In the genomic region with DNA sequence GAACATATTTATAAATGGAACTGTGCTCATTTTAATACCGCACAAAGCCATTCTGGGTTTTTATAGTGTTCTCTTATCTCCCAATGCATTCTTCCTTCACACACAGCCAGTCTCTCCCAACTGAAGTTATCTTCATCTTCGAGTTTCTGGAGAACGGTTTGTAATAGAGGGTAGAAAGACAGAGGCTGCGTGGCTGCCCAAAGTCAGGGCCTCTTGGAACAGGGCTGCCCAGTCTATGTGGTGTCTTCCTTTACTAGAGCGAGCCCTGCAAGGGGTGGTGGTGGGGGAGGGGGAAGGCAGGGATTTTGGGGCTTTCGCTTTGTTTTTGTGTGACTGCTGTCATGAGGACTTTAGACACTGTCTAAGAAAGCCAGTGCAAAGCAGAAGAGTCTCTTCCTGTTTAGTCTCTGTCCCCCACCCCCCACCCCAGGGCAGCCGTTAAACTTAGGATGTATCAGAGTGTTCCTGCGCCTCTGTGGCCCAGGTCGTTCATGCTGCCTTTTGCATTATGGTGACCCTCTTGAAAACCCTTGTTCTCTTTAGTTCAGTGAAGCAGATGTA, we compare ENCODE assay signal across 11 mouse cellular contexts. TPM values are rescaled to one million over a fixed set of nuclear protein-coding genes. Genes with fewer than 3 reads are reported as not detected.
DNase-seq lines count a peak whose midpoint lies in the region; ATAC-seq and TF ChIP-seq lines count a peak whose summit lies in the region.
"Had no signal": no experiment of that assay in that cellular context is flagged by ENCODE, and none has a peak within 500 bp of the region (broad histone marks: within the 10 kb centered on the region; RNA-seq: fewer than 3 reads in every experiment).

No protein-coding gene starts in this region.

- no peak overlapping the region for H3K4me3 ChIP-seq in intestine, embryonic 14.5 days (ENCODE audit: low read depth, low read length)
- H3K4me3 ChIP-seq in intestine, postnatal 0 days (ENCODE audit: low read depth, low read length), result no peak overlapping the region
- H3K4me3 ChIP-seq in hindbrain, embryonic 13.5 days, result no peak overlapping the region
- no peak overlapping the region for H3K4me3 ChIP-seq in liver, embryonic 16.5 days (ENCODE audit: low read depth, low read length)
- H3K4me3 ChIP-seq: embryonic facial prominence, embryonic 12.5 days; heart, adult 2 months had no signal

- H3K36me3 ChIP-seq in intestine, embryonic 14.5 days (ENCODE audit: control insufficient read depth, insufficient read depth, low read length), result no peaks in the 10 kb centered on the region
- H3K36me3 ChIP-seq in intestine, postnatal 0 days (ENCODE audit: control insufficient read depth, insufficient read depth), result no peaks in the 10 kb centered on the region
- no peaks in the 10 kb centered on the region for H3K36me3 ChIP-seq in hindbrain, embryonic 13.5 days
- H3K36me3 ChIP-seq in liver, embryonic 16.5 days (ENCODE audit: control insufficient read depth, insufficient read depth), result no peaks in the 10 kb centered on the region
- H3K36me3 ChIP-seq: embryonic facial prominence, embryonic 12.5 days had no signal

- H3K4me1 ChIP-seq in intestine, embryonic 14.5 days (replicated peaks; ENCODE audit: control insufficient read depth, insufficient read depth, low read length), result peaks cover 21% of the 10 kb centered on the region
- H3K4me1 ChIP-seq in intestine, postnatal 0 days (replicated peaks; ENCODE audit: control insufficient read depth, insufficient read depth, low read length), result no peaks in the 10 kb centered on the region
- peaks cover 12% of the 10 kb centered on the region for H3K4me1 ChIP-seq in hindbrain, embryonic 13.5 days (replicated peaks)
- H3K4me1 ChIP-seq in liver, embryonic 16.5 days (ENCODE audit: control insufficient read depth, low read depth, low read length), result no peaks in the 10 kb centered on the region; the same call in 1 of the 2 replicates
- H3K4me1 ChIP-seq: embryonic facial prominence, embryonic 12.5 days had no signal

- DNase-seq in intestine, embryonic 14.5 days (ENCODE audit: low spot score), result no peak
- peak; percentile 66 for DNase-seq in MEL-GATA-1-ER (ENCODE audit: extremely low read depth, low read depth)
- DNase-seq in kidney, adult 9 months, result no peak
- DNase-seq in urinary bladder, adult 18-20 months (ENCODE audit: low spot score in 2 of 2), result no peak
- DNase-seq: cerebellum, adult 9-10 months; heart, adult 2 months; kidney, postnatal 14 days had no signal

- H3K9ac ChIP-seq in intestine, embryonic 14.5 days (ENCODE audit: low read length), result no peak overlapping the region
- no peak overlapping the region for H3K9ac ChIP-seq in intestine, postnatal 0 days (ENCODE audit: low read depth, low read length)
- H3K9ac ChIP-seq in hindbrain, embryonic 13.5 days, result no peak overlapping the region
- no peak overlapping the region for H3K9ac ChIP-seq in liver, embryonic 16.5 days (ENCODE audit: low read depth, low read length)
- H3K9ac ChIP-seq: embryonic facial prominence, embryonic 12.5 days had no signal

- WGBS in intestine, embryonic 14.5 days, result 40% methylated on average over 9 of the region's 9 CpGs
- 62% methylated on average over 9 of the region's 9 CpGs for WGBS in intestine, postnatal 0 days
- WGBS in hindbrain, embryonic 13.5 days, result 49% methylated on average over 9 of the region's 9 CpGs
- WGBS in liver, embryonic 16.5 days (ENCODE audit: insufficient replicate concordance), result 18% methylated on average over 9 of the region's 9 CpGs

- TF ChIP-seq CTCF in intestine, postnatal 0 days (IDR thresholded peaks at IDR 0.05; ENCODE audit: low read depth), result no peak

- H3K27ac ChIP-seq in intestine, embryonic 14.5 days (ENCODE audit: low read depth), result peak overlapping the region; percentile 1; the same call in 1 of the 2 replicates
- H3K27ac ChIP-seq in intestine, postnatal 0 days (ENCODE audit: low read depth, low read length), result no peak overlapping the region
- H3K27ac ChIP-seq in hindbrain, embryonic 13.5 days, result no peak overlapping the region
- H3K27ac ChIP-seq in liver, embryonic 16.5 days (ENCODE audit: low read length), result no peak overlapping the region
- H3K27ac ChIP-seq: embryonic facial prominence, embryonic 12.5 days; heart, adult 2 months had no signal

- H3K4me2 ChIP-seq in intestine, embryonic 14.5 days (ENCODE audit: low read length), result peak overlapping the region; percentile 25; the same call in 1 of the 2 replicates
- H3K4me2 ChIP-seq in intestine, postnatal 0 days (replicated peaks; ENCODE audit: low read depth), result no peak overlapping the region
- H3K4me2 ChIP-seq in hindbrain, embryonic 13.5 days, result 0 out of 2 replicates have a peak overlapping the region, but pooled peaks have one; percentile 15
- H3K4me2 ChIP-seq in liver, embryonic 16.5 days (ENCODE audit: low read depth, low read length), result peak overlapping the region; percentile 19; the same call in 1 of the 2 replicates
- H3K4me2 ChIP-seq: embryonic facial prominence, embryonic 12.5 days had no signal

- H3K27me3 ChIP-seq in intestine, embryonic 14.5 days (replicated peaks; ENCODE audit: control insufficient read depth, insufficient read depth, low read length), result no peaks in the 10 kb centered on the region
- no peaks in the 10 kb centered on the region for H3K27me3 ChIP-seq in intestine, postnatal 0 days (replicated peaks; ENCODE audit: control insufficient read depth, insufficient read depth, low read length)
- H3K27me3 ChIP-seq in hindbrain, embryonic 13.5 days, result no peaks in the 10 kb centered on the region
- no peaks in the 10 kb centered on the region for H3K27me3 ChIP-seq in liver, embryonic 16.5 days (ENCODE audit: control insufficient read depth, insufficient read depth, low read depth, low read length)
- H3K27me3 ChIP-seq: embryonic facial prominence, embryonic 12.5 days had no signal

- no peaks in the 10 kb centered on the region for H3K9me3 ChIP-seq in intestine, embryonic 14.5 days (ENCODE audit: control insufficient read depth, low read length)
- no peaks in the 10 kb centered on the region for H3K9me3 ChIP-seq in intestine, postnatal 0 days (ENCODE audit: control insufficient read depth)
- no peaks in the 10 kb centered on the region for H3K9me3 ChIP-seq in hindbrain, embryonic 13.5 days
- no peaks in the 10 kb centered on the region for H3K9me3 ChIP-seq in liver, embryonic 16.5 days (replicated peaks; ENCODE audit: control insufficient read depth, low read length)
- H3K9me3 ChIP-seq: embryonic facial prominence, embryonic 12.5 days had no signal

- peak; percentile 62; the same call in 1 of the 2 replicates for ATAC-seq in intestine, embryonic 14.5 days (replicated peaks; ENCODE audit: low FRiP score, low TSS enrichment, low read depth)
- ATAC-seq in intestine, postnatal 0 days, result no peak
- ATAC-seq in hindbrain, embryonic 13.5 days (ENCODE audit: low FRiP score), result 0 out of 2 replicates have a peak, but pooled peaks have one; percentile 17
- no peak for ATAC-seq in liver, embryonic 16.5 days (ENCODE audit: low read depth)

RNA-seq across cellular contexts. Expression of a gene that starts 37.1 kb away (rescaled TPM):
- 29.8 and 38.0 TPM in 2 replicates for polyA plus RNA-seq in intestine, embryonic 14.5 days (2014; fragmentation: Nextera tagmentation; extraction: Ambion mirVana)
- polyA plus RNA-seq in intestine, postnatal 0 days (2015; fragmentation: Nextera tagmentation; extraction: Ambion mirVana), result 8.1 and 8.5 TPM in 2 replicates
- 2.2 and 3.7 TPM in 2 replicates for polyA plus RNA-seq in hindbrain, embryonic 13.5 days (2015; fragmentation: Nextera tagmentation; extraction: Ambion mirVana)
- polyA plus RNA-seq in liver, embryonic 16.5 days (2015; fragmentation: Nextera tagmentation; extraction: Ambion mirVana), result 2.0 and 2.1 TPM in 2 replicates

Comparison
In these comparisons a context has a peak if more than half of its experiments do, and no peak if none do; other contexts are left out.
1. ATAC-seq: peak in intestine, embryonic 14.5 days (single experiment) and hindbrain, embryonic 13.5 days (single experiment); none in intestine, postnatal 0 days (single experiment) and liver, embryonic 16.5 days (single experiment).